Mouse (Mus musculus) heart, postnatal 10 days (tissue): ENCODE results near the gene Zbp1. TPM values are rescaled to one million over a fixed set of nuclear protein-coding genes. Genes with fewer than 3 reads are reported as not detected.

Experiments used
- DNase-seq, 2 experiments: peaks; one replicate each; pipeline ENCODE4 v3.0.0; 2021
- intact Hi-C: fragments of 180-260 bp; cut with DNase I; formaldehyde crosslinking; loops from one replicate; pipeline ENCODE4 v1.15.1; 2025
- total RNA-seq, 2 experiments: library from RNA; stranded (reverse); gene quantifications; 2 replicates each; pipeline ENCODE4 v1.2.3; 2021

Zbp1 gene
- total RNA-seq, 2 experiments from 2014 or later: 0.25 to 0.41 TPM

- intact Hi-C loops: loop anchor here (5.0 kb wide), 1 partner anchor 56 kb away; no protein-coding TSS in a partner anchor
- no peak for DNase-seq
These were observed 55.3 kb downstream of the Zbp1 start for GRCm38 (mm10) chr2:173163380-173163779.

- DNase-seq: peak; percentile 69 to 84
- intact Hi-C loops: loop anchor here (5.0 kb wide), 1 partner anchor 52 kb away; no protein-coding TSS in a partner anchor
These were observed 59.1 kb downstream of the Zbp1 start for GRCm38 (mm10) chr2:173159354-173160311.

- intact Hi-C loops: no loop called here
- no peak for DNase-seq
These were observed 60.2 kb downstream of the Zbp1 start for GRCm38 (mm10) chr2:173158390-173159055.

- intact Hi-C loops: no loop called here
- no peak for DNase-seq
These were observed 60.9 kb downstream of the Zbp1 start for GRCm38 (mm10) chr2:173157871-173158270.

- no peak for DNase-seq
- intact Hi-C loops: no loop called here
These were observed 61.3 kb downstream of the Zbp1 start for GRCm38 (mm10) chr2:173157376-173157775.

GRCm38 (mm10) chr2:173156923-173157322 lies 61.8 kb downstream of the Zbp1 start:
- no peak for DNase-seq
- intact Hi-C loops: no loop called here

Other genes with a start within 250 kb of the Zbp1 start
- not detected for gene Spo11, start 241.2 kb downstream of the Zbp1 start, total RNA-seq
- 10 to 100 TPM; 37.7 to 42.8 TPM for gene Rae1, start 218.8 kb downstream of the Zbp1 start, total RNA-seq
- 100 to 1,000 TPM; 146 to 187 TPM for gene Rbm38, start 198.4 kb downstream of the Zbp1 start, total RNA-seq
- under 1 TPM in 1 of 2 experiments, not detected in 1; 0.10 TPM for gene Ctcfl, start 99.4 kb downstream of the Zbp1 start, total RNA-seq
- gene Pck1, start 65.9 kb downstream of the Zbp1 start, total RNA-seq: 10 to 100 TPM; 24.1 to 85.1 TPM
- gene Pmepa1, start 57.6 kb upstream of the Zbp1 start, total RNA-seq: 10 to 100 TPM; 55.1 to 57.2 TPM